Mouse (Mus musculus) lung, postnatal 36 days (tissue): ENCODE results near the gene Etnppl.

Experiments used
- DNase-seq: peaks from one replicate; pipeline ENCODE4 v3.0.0; 2022; ENCODE audit warnings: mixed read lengths

Gene Etnppl

DNA sequence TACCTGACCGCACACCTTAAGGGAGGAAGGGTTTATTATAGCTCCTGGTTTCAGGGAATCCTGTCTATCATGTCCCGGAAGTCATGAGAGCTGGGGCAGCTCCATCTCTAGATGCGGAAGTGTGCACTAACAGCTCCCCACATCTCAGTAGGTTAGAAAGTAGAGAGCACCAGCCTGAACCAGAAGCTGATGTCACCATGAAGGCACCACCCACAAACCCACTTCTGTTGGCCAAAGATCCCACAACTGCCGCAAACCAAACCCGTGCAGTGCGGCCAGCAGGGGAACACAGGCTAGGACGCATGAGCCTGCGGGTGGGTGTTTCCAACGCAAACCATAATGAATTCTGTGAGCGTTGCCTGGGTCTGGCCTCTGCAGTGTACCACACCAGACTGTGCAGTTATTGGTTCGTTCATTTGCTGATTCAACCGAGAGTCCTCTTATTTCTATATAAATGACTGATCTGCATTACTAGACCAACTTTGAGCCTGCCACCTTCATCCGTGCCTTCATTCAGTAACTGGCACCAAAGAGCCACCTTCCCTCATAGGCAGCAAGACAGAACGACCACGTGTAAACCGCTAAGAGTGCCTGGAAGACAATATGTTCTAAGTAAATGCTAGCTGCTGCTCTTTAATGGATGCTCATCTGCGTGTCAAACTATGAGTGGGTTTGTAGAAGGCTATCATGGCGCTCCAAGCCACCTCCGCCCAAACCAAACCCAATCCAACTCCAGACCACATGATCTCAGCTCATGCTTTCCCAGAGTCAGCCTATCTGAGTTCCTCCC is 60.6 kb downstream of the Etnppl start:
- DNase-seq: no peak

DNA sequence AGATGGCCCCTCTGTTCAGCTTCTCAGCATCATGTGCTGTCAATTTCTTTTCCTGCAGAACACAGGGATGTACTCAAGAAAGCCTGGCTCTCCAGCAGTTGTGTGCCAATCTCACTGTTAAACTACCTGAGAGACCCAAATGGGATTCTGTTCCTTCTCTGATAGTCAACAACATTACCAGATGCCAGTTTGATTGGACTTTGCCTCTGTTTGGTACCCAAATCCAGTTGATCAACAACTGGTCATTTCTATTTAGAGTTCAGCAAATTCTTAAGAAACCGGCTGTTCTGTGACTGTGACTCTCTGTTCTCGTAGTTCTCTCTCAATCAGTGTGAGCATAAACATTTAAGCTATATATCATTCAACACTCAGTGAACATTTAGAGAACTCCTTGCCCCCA is 64.0 kb downstream of the Etnppl start:
- no peak for DNase-seq

DNA sequence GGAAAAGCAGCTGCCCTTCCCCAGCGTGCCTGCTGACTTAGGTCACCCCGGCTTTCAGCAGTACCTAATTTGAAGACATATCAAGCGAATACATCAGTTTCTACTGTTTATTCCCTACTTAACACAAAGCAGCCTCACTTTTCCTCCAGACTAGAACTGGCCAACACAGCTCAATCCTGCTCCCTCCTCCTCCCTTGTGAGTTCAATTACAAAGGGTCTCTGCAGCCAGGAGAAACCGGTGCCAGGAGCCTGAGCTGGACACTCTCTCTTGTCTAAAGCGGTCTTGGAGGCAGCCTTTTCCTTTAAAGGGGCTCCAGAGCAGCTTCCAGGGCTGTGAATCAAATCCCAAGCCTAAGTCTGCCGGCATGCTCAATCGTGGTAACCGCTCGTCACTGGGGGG is 64.9 kb downstream of the Etnppl start:
- DNase-seq: no peak

DNA sequence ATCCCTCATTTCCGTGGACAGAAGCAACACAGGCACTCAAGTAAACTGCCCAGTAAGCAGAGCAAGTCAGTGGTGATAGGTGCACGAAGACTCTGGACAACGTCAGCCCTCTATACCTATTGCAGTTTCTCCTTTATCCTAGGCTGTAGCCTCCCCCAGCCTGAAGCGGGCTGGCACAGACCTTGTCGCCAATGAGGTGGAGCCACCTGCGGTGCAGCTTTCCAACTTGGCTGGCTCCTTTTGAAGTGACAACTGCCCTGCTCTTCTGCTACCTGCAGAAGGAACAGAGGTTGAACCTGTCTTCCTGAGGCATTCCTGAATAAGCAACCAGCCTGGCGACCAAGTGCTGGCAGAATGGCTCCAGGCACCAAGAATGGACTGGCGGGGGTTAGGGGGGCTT is 66.6 kb downstream of the Etnppl start:
- no peak for DNase-seq

DNA sequence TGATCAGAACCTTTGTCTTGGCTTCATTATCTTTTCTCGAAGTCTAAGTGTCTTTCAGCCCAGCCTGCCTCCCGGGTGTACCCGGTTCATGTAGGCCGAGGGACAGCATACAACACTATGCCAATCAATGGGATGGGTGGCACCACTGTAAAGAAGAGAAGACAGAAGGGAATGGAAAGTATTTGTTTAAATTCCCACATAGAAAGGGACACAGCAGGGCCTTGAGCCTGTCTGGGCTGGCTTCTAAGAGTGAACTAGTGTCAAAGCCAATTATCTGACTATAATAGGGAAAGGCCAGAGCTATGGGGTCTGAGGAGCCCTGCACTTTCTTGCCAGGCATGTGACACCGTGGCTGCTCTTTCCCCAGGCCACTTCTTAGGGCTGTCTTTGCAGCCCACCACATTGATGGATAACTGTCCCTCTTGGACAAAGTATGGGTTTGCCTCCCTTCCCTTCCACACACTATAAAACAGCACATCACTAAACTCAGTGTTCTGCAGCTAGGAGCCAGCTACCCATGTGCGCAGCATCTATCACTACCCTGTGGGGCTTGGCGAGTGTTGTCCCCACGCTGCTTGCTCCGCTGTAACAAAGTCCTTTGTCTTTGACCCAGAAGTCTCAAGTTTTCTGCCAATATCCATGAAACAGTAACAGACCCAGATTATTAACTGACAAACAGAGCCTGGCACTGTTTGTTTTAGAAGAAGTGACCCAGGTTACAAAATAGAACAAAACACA is 67.2 kb downstream of the Etnppl start:
- DNase-seq: no peak

DNA sequence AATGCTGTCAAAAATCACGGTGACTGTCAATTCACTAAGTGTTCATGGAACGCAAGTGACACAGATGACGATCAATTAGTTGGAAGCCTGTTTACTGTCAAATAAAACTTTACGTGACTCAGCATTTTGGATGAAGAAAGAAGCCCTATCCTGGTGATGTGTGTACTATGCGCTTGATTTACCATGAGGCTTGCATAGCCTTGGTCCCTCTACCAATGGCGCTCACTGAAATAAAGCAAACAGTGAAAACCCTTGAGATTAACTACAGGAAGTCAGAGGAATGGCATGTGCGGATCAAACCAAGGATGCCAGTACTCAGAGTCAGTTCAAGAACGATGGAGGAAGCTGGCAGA is 67.7 kb downstream of the Etnppl start:
- no peak for DNase-seq

DNA sequence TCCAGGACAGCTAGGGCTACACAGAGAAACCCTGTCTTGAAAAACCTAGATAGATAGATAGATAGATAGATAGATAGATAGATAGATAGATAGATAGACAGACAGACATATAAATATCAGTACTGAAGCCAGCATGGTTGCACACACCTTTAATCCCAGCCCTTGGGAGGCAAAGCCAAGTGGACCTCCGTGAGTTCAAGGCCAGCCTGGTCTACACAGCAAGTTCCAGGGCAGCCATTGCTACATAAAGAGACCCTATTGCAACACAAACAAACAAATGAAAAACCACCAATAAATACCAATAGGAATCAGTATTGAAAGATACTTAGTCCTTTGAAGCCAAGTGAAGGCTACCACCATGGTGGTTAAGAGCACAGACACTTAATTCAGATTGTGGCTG is 69.8 kb downstream of the Etnppl start:
- no peak for DNase-seq
